In genomic region chr6:108881074-108881473, GRCm38 (mm10) we compare ENCODE assay signal across 17 mouse cellular contexts. TPM values are rescaled to one million over a fixed set of nuclear protein-coding genes. Genes with fewer than 3 reads are reported as not detected.
DNase-seq lines count a peak whose midpoint lies in the region; ATAC-seq and TF ChIP-seq lines count a peak whose summit lies in the region.
"Had no signal": no experiment of that assay in that cellular context is flagged by ENCODE, and none has a peak within 500 bp of the region (broad histone marks: within the 10 kb centered on the region; RNA-seq: fewer than 3 reads in every experiment).

No protein-coding gene starts in this region.

- H3K4me1 ChIP-seq in hindbrain, postnatal 0 days (ENCODE audit: insufficient read depth, low read length), result no peaks in the 10 kb centered on the region
- H3K4me1 ChIP-seq in hindbrain, embryonic 12.5 days, result peaks cover 4% of the 10 kb centered on the region; the same call in 1 of the 2 replicates
- H3K4me1 ChIP-seq in midbrain, postnatal 0 days (ENCODE audit: insufficient read depth, low read length), result no peaks in the 10 kb centered on the region
- no peaks in the 10 kb centered on the region for H3K4me1 ChIP-seq in midbrain, embryonic 16.5 days (ENCODE audit: control insufficient read depth, insufficient read depth, low read length)
- peaks cover 5% of the 10 kb centered on the region; the same call in 1 of the 2 replicates for H3K4me1 ChIP-seq in hindbrain, embryonic 10.5 days (replicated peaks)
- H3K4me1 ChIP-seq: embryonic facial prominence, embryonic 15.5 days; forebrain, embryonic 15.5 days; stomach, embryonic 15.5 days had no signal

- H3K27ac ChIP-seq in hindbrain, postnatal 0 days, result no peak overlapping the region
- H3K27ac ChIP-seq in hindbrain, embryonic 12.5 days, result no peak overlapping the region
- no peak overlapping the region for H3K27ac ChIP-seq in midbrain, postnatal 0 days (ENCODE audit: low read depth, low read length)
- no peak overlapping the region for H3K27ac ChIP-seq in midbrain, embryonic 16.5 days (ENCODE audit: low read length)
- no peak overlapping the region for H3K27ac ChIP-seq in hindbrain, embryonic 10.5 days
- H3K27ac ChIP-seq: embryonic facial prominence, embryonic 15.5 days; forebrain, embryonic 15.5 days; limb, embryonic 12.5 days; macrophage; stomach, embryonic 15.5 days had no signal

- no peaks in the 10 kb centered on the region for H3K9me3 ChIP-seq in hindbrain, postnatal 0 days (ENCODE audit: low read length)
- H3K9me3 ChIP-seq in hindbrain, embryonic 12.5 days (replicated peaks), result no peaks in the 10 kb centered on the region
- 0 out of 2 replicates have a peak, but pooled peaks cover 4% of the 10 kb centered on the region for H3K9me3 ChIP-seq in midbrain, postnatal 0 days (ENCODE audit: low read length)
- H3K9me3 ChIP-seq in midbrain, embryonic 16.5 days (replicated peaks; ENCODE audit: control insufficient read depth, low read length, poor library complexity, severe bottlenecking), result peaks cover 3% of the 10 kb centered on the region; the same call in 1 of the 2 replicates
- peaks cover 12% of the 10 kb centered on the region; the same call in 1 of the 2 replicates for H3K9me3 ChIP-seq in hindbrain, embryonic 10.5 days
- H3K9me3 ChIP-seq: forebrain, embryonic 15.5 days; stomach, embryonic 15.5 days had no signal

- no peak overlapping the region for H3K9ac ChIP-seq in hindbrain, postnatal 0 days (replicated peaks; ENCODE audit: low read length)
- no peak overlapping the region for H3K9ac ChIP-seq in hindbrain, embryonic 12.5 days
- H3K9ac ChIP-seq in midbrain, postnatal 0 days (replicated peaks; ENCODE audit: low read length, poor library complexity, severe bottlenecking), result no peak overlapping the region
- H3K9ac ChIP-seq in midbrain, embryonic 16.5 days (ENCODE audit: low read depth, low read length), result no peak overlapping the region
- H3K9ac ChIP-seq: embryonic facial prominence, embryonic 15.5 days; forebrain, embryonic 15.5 days; limb, embryonic 12.5 days; stomach, embryonic 15.5 days had no signal

- no peaks in the 10 kb centered on the region for H3K27me3 ChIP-seq in hindbrain, postnatal 0 days (ENCODE audit: insufficient read depth, low read length)
- no peaks in the 10 kb centered on the region for H3K27me3 ChIP-seq in hindbrain, embryonic 12.5 days
- no peaks in the 10 kb centered on the region for H3K27me3 ChIP-seq in midbrain, postnatal 0 days (ENCODE audit: insufficient read depth, low read length)
- no peaks in the 10 kb centered on the region for H3K27me3 ChIP-seq in midbrain, embryonic 16.5 days (ENCODE audit: control insufficient read depth, insufficient read depth, low read depth, low read length)
- H3K27me3 ChIP-seq in hindbrain, embryonic 10.5 days (ENCODE audit: insufficient read depth, poor library complexity, severe bottlenecking), result no peaks in the 10 kb centered on the region
- H3K27me3 ChIP-seq: embryonic facial prominence, embryonic 15.5 days; forebrain, embryonic 15.5 days; limb, embryonic 12.5 days; stomach, embryonic 15.5 days had no signal

- no peak for DNase-seq in hindbrain, postnatal 0 days (ENCODE audit: low spot score)
- no peak for DNase-seq in midbrain, postnatal 0 days (ENCODE audit: low spot score)
- peak; percentile 50 for DNase-seq in thymus, postnatal 4 days
- no peak for DNase-seq in cerebellum, adult 11-12 months
- DNase-seq in hindbrain, embryonic 10.5 days (ENCODE audit: low spot score), result no peak
- DNase-seq: cerebellum, postnatal 10 days; gastrocnemius, postnatal 36 days; kidney, adult 18-20 months; layer of hippocampus, adult 9-11 months had no signal

- H3K36me3 ChIP-seq in hindbrain, postnatal 0 days (ENCODE audit: insufficient read depth, low read length), result no peaks in the 10 kb centered on the region
- no peaks in the 10 kb centered on the region for H3K36me3 ChIP-seq in hindbrain, embryonic 12.5 days
- no peaks in the 10 kb centered on the region for H3K36me3 ChIP-seq in midbrain, postnatal 0 days (ENCODE audit: insufficient read depth, low read length)
- H3K36me3 ChIP-seq in midbrain, embryonic 16.5 days (ENCODE audit: control insufficient read depth, insufficient read depth, low read length), result no peaks in the 10 kb centered on the region
- H3K36me3 ChIP-seq in hindbrain, embryonic 10.5 days, result no peaks in the 10 kb centered on the region
- H3K36me3 ChIP-seq: embryonic facial prominence, embryonic 15.5 days; forebrain, embryonic 15.5 days; limb, embryonic 12.5 days; stomach, embryonic 15.5 days had no signal

- no peak overlapping the region for H3K4me2 ChIP-seq in hindbrain, postnatal 0 days (ENCODE audit: low read depth, low read length)
- H3K4me2 ChIP-seq in hindbrain, embryonic 12.5 days (replicated peaks), result no peak overlapping the region
- no peak overlapping the region for H3K4me2 ChIP-seq in midbrain, postnatal 0 days (ENCODE audit: low read depth, low read length, poor library complexity, severe bottlenecking)
- no peak overlapping the region for H3K4me2 ChIP-seq in midbrain, embryonic 16.5 days (ENCODE audit: low read length)
- H3K4me2 ChIP-seq: embryonic facial prominence, embryonic 15.5 days; forebrain, embryonic 15.5 days; limb, embryonic 12.5 days; stomach, embryonic 15.5 days had no signal

- WGBS in hindbrain, postnatal 0 days, result 93% methylated on average over 4 of the region's 4 CpGs
- WGBS in hindbrain, embryonic 12.5 days, result 94% methylated on average over 4 of the region's 4 CpGs
- WGBS in midbrain, postnatal 0 days, result 97% methylated on average over 4 of the region's 4 CpGs
- WGBS in midbrain, embryonic 16.5 days, result 93% methylated on average over 4 of the region's 4 CpGs
- WGBS in hindbrain, embryonic 10.5 days, result 92% methylated on average over 4 of the region's 4 CpGs

- ATAC-seq in hindbrain, postnatal 0 days, result no peak
- ATAC-seq in hindbrain, embryonic 12.5 days (ENCODE audit: low FRiP score), result no peak
- no peak for ATAC-seq in midbrain, postnatal 0 days (ENCODE audit: low FRiP score)
- ATAC-seq in midbrain, embryonic 16.5 days, result no peak
- 0 out of 2 replicates have a peak, but pooled peaks have one; percentile 9 for ATAC-seq in common myeloid progenitor, adult 5-6 weeks (replicated peaks; ENCODE audit: low read depth, poor library complexity, severe bottlenecking)
- ATAC-seq: forebrain, embryonic 15.5 days had no signal

- TF ChIP-seq CTCF in hindbrain, postnatal 0 days (IDR thresholded peaks at IDR 0.05; ENCODE audit: low read depth), result peak; percentile 17; the same call in 1 of the 2 replicates
- peak; percentile 31; the same call in 1 of the 2 replicates for TF ChIP-seq CTCF in midbrain, postnatal 0 days (IDR thresholded peaks at IDR 0.05)

- H3K4me3 ChIP-seq in hindbrain, postnatal 0 days (ENCODE audit: low read length), result no peak overlapping the region
- no peak overlapping the region for H3K4me3 ChIP-seq in hindbrain, embryonic 12.5 days
- no peak overlapping the region for H3K4me3 ChIP-seq in midbrain, postnatal 0 days (ENCODE audit: low read depth, low read length)
- H3K4me3 ChIP-seq in midbrain, embryonic 16.5 days (ENCODE audit: low read depth, low read length), result no peak overlapping the region
- no peak overlapping the region for H3K4me3 ChIP-seq in hindbrain, embryonic 10.5 days
- H3K4me3 ChIP-seq: embryonic facial prominence, embryonic 15.5 days; forebrain, embryonic 15.5 days; limb, embryonic 12.5 days; stomach, embryonic 15.5 days had no signal

RNA-seq across cellular contexts. Expression of gene Edem1, which starts 52.6 kb away (rescaled TPM):
- total RNA-seq in hindbrain, postnatal 0 days (2014; rRNA removed), result 12.6 and 13.4 TPM in 2 replicates
- 4.9 and 5.0 TPM in 2 replicates for polyA plus RNA-seq in hindbrain, postnatal 0 days (2015; fragmentation: Nextera tagmentation; extraction: Ambion mirVana)
- 18.5 and 19.2 TPM in 2 replicates for polyA plus RNA-seq in hindbrain, embryonic 12.5 days (2016; fragmentation: Nextera tagmentation; extraction: Ambion mirVana)
- 11.3 and 13.4 TPM in 2 replicates for total RNA-seq in midbrain, postnatal 0 days (2014; rRNA removed)
- 3.1 and 3.7 TPM in 2 replicates for polyA plus RNA-seq in midbrain, postnatal 0 days (2015; fragmentation: Nextera tagmentation; extraction: Ambion mirVana)
- polyA plus RNA-seq in midbrain, embryonic 16.5 days (2015; fragmentation: Nextera tagmentation; extraction: Ambion mirVana), result 4.1 and 4.9 TPM in 2 replicates
- 23.2 and 41.7 TPM in 2 replicates for total RNA-seq in common myeloid progenitor, adult 5-6 weeks (2017)
- 16.7 and 16.8 TPM in 2 replicates for polyA plus RNA-seq in hindbrain, embryonic 10.5 days (2016; fragmentation: Nextera tagmentation; extraction: Ambion mirVana)
